Mouse (Mus musculus): ENCODE measurements around the gene Vkorc1. TPM values are rescaled to one million over a fixed set of nuclear protein-coding genes. Genes with fewer than 3 reads are reported as not detected.

Vkorc1 gene
- 15.3 TPM for total RNA-seq (2023)

GRCm38 (mm10) chr7:127895442-127895841, at the start of gene Vkorc1, which contains the start of gene Gm21974:
TSS of gene Vkorc1 (minus strand) at chr7:127895617.
TSS of gene Gm21974 (minus strand) at chr7:127895454.

GRCm38 (mm10) chr7:127929923-127930322, 34.5 kb upstream of the Vkorc1 start, which contains the start of gene Prss8:
TSS of gene Prss8 (minus strand) at chr7:127930104.

GRCm38 (mm10) chr7:127912190-127912871, 16.9 kb upstream of the Vkorc1 start, which contains the start of gene Kat8:
TSS of gene Kat8 (plus strand) at chr7:127912516.

GRCm38 (mm10) chr7:127903971-127904796, 8.8 kb upstream of the Vkorc1 start, which contains the start of gene Bckdk:
TSS of gene Bckdk (plus strand) at chr7:127904082.

GRCm38 (mm10) chr7:127890798-127891197, 4.6 kb downstream of the Vkorc1 start, which contains the start of gene Prss53:
TSS of gene Prss53 (minus strand) at chr7:127890970.

GRCm38 (mm10) chr7:127876467-127877348, 18.7 kb downstream of the Vkorc1 start, which contains the start of gene Zfp668:
TSS of gene Zfp668 (minus strand) at chr7:127876828.

GRCm38 (mm10) chr7:127876041-127876466, 19.4 kb downstream of the Vkorc1 start, which contains the start of gene Zfp646:
TSS of gene Zfp646 (plus strand) at chr7:127876221.

Other genes with a start within 250 kb of the Vkorc1 start
- 30.7 TPM for gene Bcl7c, start 186.7 kb downstream of the Vkorc1 start, total RNA-seq (2023)
- not detected for gene Ctf1, start 182.9 kb downstream of the Vkorc1 start, total RNA-seq (2023)
- gene Ctf2, start 163.5 kb downstream of the Vkorc1 start, total RNA-seq (2023) = not detected
- 6.9 TPM for gene Fbxl19, start 151.1 kb downstream of the Vkorc1 start, total RNA-seq (2023)
- 10.6 TPM for gene Orai3, start 125.8 kb downstream of the Vkorc1 start, total RNA-seq (2023)
- gene Setd1a, start 118.9 kb downstream of the Vkorc1 start, total RNA-seq (2023) = 84.5 TPM
- not detected for gene Gm49388, start 110.0 kb downstream of the Vkorc1 start, total RNA-seq (2023)
- gene Hsd3b7, start 95.0 kb downstream of the Vkorc1 start, total RNA-seq (2023) = 5.6 TPM
- 114 TPM for gene Stx4a, start 71.3 kb downstream of the Vkorc1 start, total RNA-seq (2023)
- gene Stx1b, start 71.1 kb downstream of the Vkorc1 start, total RNA-seq (2023) = not detected
- gene Zfp646, start 19.4 kb downstream of the Vkorc1 start, total RNA-seq (2023) = 89.5 TPM
- gene Zfp668, start 18.8 kb downstream of the Vkorc1 start, total RNA-seq (2023) = 20.5 TPM
- gene Prss53, start 4.6 kb downstream of the Vkorc1 start, total RNA-seq (2023) = 0.44 TPM
- not detected for gene Gm21974, start 163 bp downstream of the Vkorc1 start, total RNA-seq (2023)
- gene Bckdk, start 8.5 kb upstream of the Vkorc1 start, total RNA-seq (2023) = 36.7 TPM
- 37.3 TPM for gene Kat8, start 16.9 kb upstream of the Vkorc1 start, total RNA-seq (2023)
- not detected for gene Prss8, start 34.5 kb upstream of the Vkorc1 start, total RNA-seq (2023)
- 1.4 TPM for gene Prss36, start 51.1 kb upstream of the Vkorc1 start, total RNA-seq (2023)
- 865 TPM for gene Fus, start 71.8 kb upstream of the Vkorc1 start, total RNA-seq (2023)
- 60.1 TPM for gene Pycard, start 98.2 kb upstream of the Vkorc1 start, total RNA-seq (2023)
- gene Trim72, start 108.3 kb upstream of the Vkorc1 start, total RNA-seq (2023) = 2.4 TPM
- gene Itgam, start 167.0 kb upstream of the Vkorc1 start, total RNA-seq (2023) = 4.8 TPM
- gene Gm49368, start 167.1 kb upstream of the Vkorc1 start, total RNA-seq (2023) = not detected
- 3.6 TPM for gene Itgax, start 233.9 kb upstream of the Vkorc1 start, total RNA-seq (2023)

Data from CD4-positive naive resting alpha-beta T cell, adult 57 days (primary cell).